Mouse (Mus musculus) cerebellum, adult 2 months (tissue): Measurements from ENCODE around the gene Igfbp7.
"Not testable (repeated sequence)": the region's sequence is repeated elsewhere in the genome, so short reads cannot be mapped to it uniquely, and the experiment has no call there.

ENCODE experiments used
- CTCF ChIP-seq: fragments of 200-500 bp; IDR thresholded peaks from 2 replicates; pipeline ENCODE4 v1.5.1; 2011; ENCODE audit warnings: low read depth, mild to moderate bottlenecking, control low read depth, low read length, moderate library complexity, borderline replicate concordance; ENCODE audit not compliant: insufficient read depth
- POLR2A ChIP-seq: fragments of 200-500 bp; IDR thresholded peaks from 2 replicates; pipeline ENCODE4 v1.6.1; 2011; ENCODE audit warnings: low read length, control low read depth, borderline replicate concordance; ENCODE audit not compliant: insufficient read depth

DNA sequence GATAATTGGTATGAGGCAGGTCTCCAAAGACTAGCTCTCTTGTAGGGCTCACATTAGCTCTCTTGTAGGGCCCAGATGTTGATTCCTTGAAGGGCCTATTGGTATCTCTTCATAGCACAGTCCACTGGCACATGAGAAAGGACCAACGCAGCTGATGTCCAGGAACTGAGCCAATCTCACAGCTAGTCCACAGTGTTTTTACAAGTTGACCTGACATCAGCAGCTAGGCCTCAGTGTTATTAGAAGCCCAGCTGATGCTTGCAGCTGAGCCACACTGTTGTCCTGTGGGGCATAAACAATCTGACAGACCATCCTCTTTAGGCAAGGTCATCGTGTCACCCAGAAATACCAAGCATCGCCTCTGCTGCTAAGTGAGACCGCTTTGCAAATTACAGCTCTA is 11.7 kb upstream of the Igfbp7 start:
- TF ChIP-seq CTCF, POLR2A: not testable (repeated sequence)
